Mouse (Mus musculus) splenic B cell, adult 2 months (primary cell): ENCODE results near the gene Ap5s1.

Experiments
- DNase-seq: peaks from one replicate; pipeline ENCODE4 v3.0.0-alpha.2; 2011; ENCODE audit warnings: low read depth, low spot score
- H3K27me3 ChIP-seq: 2 replicates; pipeline ENCODE4 v1.6.1; 2012; ENCODE audit warnings: mild to moderate bottlenecking, low read length, moderate library complexity, mixed read lengths; ENCODE audit not compliant: control insufficient read depth, poor library complexity, insufficient read depth, severe bottlenecking
- H3K36me3 ChIP-seq: 2 replicates; pipeline ENCODE4 v1.6.1; 2012; ENCODE audit warnings: mild to moderate bottlenecking, low read length, moderate library complexity, mixed read lengths; ENCODE audit not compliant: control insufficient read depth, poor library complexity, insufficient read depth, severe bottlenecking

Gene Ap5s1

DNA sequence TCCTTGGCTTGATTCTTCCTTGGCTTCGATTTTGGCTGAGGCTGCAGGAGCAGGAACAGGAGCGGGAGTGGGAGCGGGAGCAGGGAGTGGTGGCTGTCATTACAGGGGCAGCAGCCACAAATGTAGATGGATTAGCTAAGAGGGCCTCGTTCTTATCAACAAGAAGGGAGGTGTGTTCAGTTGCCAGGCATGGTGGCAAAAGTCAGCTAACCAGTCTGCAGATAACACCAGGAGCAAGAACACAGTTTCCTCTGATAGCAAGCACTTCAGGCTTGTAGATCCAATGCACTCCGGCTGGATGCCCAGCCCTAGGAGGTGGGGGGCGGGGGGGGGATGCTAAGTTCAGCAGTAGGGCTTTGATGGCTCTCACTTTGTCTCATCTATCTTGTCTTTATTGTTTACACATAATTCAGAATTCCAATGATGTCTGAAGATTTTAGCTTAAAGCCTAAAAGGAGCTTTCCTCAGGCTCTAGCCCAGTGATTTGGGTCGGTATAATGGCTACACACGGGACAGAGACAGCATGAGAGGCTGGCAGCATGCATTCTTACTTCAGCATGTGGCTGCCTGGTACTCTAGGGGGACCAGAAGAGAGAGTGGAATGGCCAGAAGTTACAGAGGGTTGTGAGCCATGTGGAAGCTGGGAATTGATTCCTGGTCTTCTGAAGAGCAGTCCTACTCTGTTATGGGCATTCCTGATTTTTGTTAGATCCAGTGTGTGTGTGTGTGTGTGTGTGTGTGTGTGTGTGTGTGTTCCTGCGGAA is 53.8 kb downstream of the Ap5s1 start:
- Histone ChIP-seq H3K36me3 (no peaks in the 10 kb centered on the region), H3K27me3 (no peaks in the 10 kb centered on the region)
- DNase-seq = no peak

DNA sequence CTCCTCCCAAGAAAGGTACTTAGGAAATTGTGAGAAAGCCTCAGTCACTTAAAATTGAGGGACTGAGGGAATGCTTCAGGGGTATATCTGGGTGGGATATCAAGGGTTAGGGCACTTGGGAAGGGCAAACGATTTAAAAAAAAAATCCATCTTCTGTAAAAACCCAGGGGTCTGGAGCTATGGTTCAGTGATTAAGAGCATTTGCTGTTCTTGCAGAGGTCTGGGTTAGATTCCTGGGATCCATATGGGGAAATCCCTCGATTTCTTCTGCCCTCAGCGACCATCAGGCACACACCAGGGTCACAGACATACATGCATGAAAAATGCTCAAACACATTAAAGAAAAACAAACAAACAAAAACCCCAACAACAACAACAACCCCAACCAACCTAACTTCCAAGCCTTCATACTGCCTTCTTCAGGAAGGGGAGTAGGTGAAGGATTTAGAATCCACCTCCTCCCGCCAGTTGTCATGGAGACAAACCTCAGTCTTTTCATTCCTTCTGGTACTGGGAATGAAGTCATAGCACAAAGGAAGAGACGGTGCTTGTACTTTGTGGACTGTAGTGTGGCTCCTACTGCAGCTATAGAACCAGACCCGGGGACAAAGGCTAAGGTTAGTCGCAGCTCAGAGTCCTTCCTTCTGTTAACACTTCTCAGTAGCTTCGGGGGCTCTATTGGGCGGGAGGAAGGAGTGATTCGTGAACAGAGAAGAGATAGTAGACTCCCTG is 54.8 kb downstream of the Ap5s1 start:
- H3K36me3 ChIP-seq = no peaks in the 10 kb centered on the region
- no peaks in the 10 kb centered on the region for H3K27me3 ChIP-seq
- DNase-seq = no peak

DNA sequence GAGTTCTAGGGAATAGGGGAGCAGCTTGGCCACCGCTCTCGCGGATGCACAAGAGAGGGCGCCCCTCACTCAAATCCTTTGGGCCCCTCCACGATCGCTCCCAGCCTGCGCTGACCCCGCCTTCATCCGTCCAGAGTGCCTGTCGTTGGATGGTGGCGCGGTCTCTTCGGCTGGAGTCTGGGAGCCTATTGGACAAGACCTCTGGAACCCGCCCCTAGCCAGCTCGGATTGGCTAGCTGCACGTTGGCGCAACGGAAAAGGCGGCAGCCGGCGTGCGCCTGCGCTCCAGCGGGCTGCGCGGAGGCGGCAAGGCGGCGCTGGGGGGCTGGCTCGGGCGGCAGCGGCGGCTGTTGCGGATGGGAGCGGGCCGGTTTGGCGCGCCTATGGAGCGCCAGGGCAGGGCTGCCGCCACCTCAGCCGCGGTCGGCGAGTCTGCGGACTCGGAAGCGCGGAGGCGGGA is 55.4 kb downstream of the Ap5s1 start, which contains the start of gene Pank2:
TSS of gene Pank2 (plus strand) at position 283 of the 460 bp plus-strand sequence.
- peak; percentile 97 for DNase-seq
- H3K27me3 ChIP-seq = no peaks in the 10 kb centered on the region
- no peaks in the 10 kb centered on the region for H3K36me3 ChIP-seq
